28 mouse cellular contexts compared by ENCODE assay signal in the genomic region with DNA sequence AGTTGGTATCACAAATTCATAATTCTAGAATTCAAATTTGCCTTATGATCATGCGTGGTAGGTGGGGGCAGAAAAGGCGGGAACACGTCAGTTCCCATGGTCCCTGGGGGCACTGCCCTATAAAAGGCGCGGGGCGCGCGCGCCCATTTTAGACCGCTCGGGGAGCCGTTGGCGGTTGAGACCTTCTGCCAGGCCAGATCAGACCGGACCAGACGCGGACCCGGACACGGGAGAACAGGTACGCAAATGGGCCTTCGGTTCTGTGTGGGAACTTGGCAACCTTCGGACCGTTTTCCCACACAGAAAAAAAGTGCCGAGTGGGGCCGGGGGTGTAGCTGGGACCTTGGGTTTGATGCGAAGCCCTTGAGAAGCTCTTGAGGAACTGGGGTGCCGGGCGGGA. TPM values are rescaled to one million over a fixed set of nuclear protein-coding genes. Genes with fewer than 3 reads are reported as not detected.
DNase-seq lines count a peak whose midpoint lies in the region; ATAC-seq and TF ChIP-seq lines count a peak whose summit lies in the region.
"Had no signal": no experiment of that assay in that cellular context is flagged by ENCODE, and none has a peak within 500 bp of the region (broad histone marks: within the 10 kb centered on the region; RNA-seq: fewer than 3 reads in every experiment).

No protein-coding gene starts in this region.

- intact Hi-C loops in heart, postnatal 25 days (cut with DNase I): no loop called here

- H3K4me2 ChIP-seq in forebrain, embryonic 15.5 days (replicated peaks): no peak overlapping the region
- no peak overlapping the region for H3K4me2 ChIP-seq in forebrain, embryonic 14.5 days (ENCODE audit: low read length)
- H3K4me2 ChIP-seq: embryonic facial prominence, embryonic 12.5 days; embryonic facial prominence, embryonic 15.5 days; forebrain, embryonic 13.5 days; heart, embryonic 12.5 days; heart, embryonic 15.5 days; hindbrain, embryonic 14.5 days had no signal

- H3K4me3 ChIP-seq in ES-Bruce4 (ENCODE audit: low read depth, low read length): peak overlapping the region; percentile 40
- peak overlapping the region; percentile 46 to 64 for H3K4me3 ChIP-seq in ES-E14 (ENCODE audit: insufficient read depth in 1 of 2, low read depth in 1 of 2, low read length in 2 of 2, poor library complexity in 1 of 2, severe bottlenecking in 1 of 2)
- peak overlapping the region; percentile 72 for H3K4me3 ChIP-seq in testis, adult 2 months (ENCODE audit: control insufficient read depth, low read depth, low read length)
- no peak overlapping the region for H3K4me3 ChIP-seq in forebrain, embryonic 15.5 days
- H3K4me3 ChIP-seq in forebrain, embryonic 14.5 days (ENCODE audit: low read depth, low read length): no peak overlapping the region
- H3K4me3 ChIP-seq: embryonic facial prominence, embryonic 12.5 days; embryonic facial prominence, embryonic 15.5 days; forebrain, embryonic 13.5 days; heart, embryonic 12.5 days; heart, embryonic 15.5 days had no signal

- H3K4me1 ChIP-seq in ES-Bruce4 (ENCODE audit: control insufficient read depth, insufficient read depth, low read length) (no peaks in the 10 kb centered on the region), ES-E14 (ENCODE audit: control insufficient read depth in 2 of 2, insufficient read depth in 2 of 2, low read length in 2 of 2, poor library complexity in 1 of 2) (no peaks in the 10 kb centered on the region)
- no peaks in the 10 kb centered on the region for H3K4me1 ChIP-seq in testis, adult 2 months (ENCODE audit: control insufficient read depth, insufficient read depth, low read length)
- no peaks in the 10 kb centered on the region for H3K4me1 ChIP-seq in forebrain, embryonic 15.5 days
- no peaks in the 10 kb centered on the region for H3K4me1 ChIP-seq in forebrain, embryonic 14.5 days (ENCODE audit: control insufficient read depth, insufficient read depth, low read length)
- H3K4me1 ChIP-seq: embryonic facial prominence, embryonic 12.5 days; embryonic facial prominence, embryonic 15.5 days; forebrain, embryonic 13.5 days; heart, embryonic 12.5 days; heart, embryonic 15.5 days had no signal

- no peaks in the 10 kb centered on the region for H3K9me3 ChIP-seq in ES-Bruce4 (replicated peaks; ENCODE audit: control insufficient read depth, insufficient read depth, low read length, poor library complexity, severe bottlenecking)
- H3K9me3 ChIP-seq in ES-E14 (ENCODE audit: control insufficient read depth, insufficient read depth, low read depth, low read length): no peaks in the 10 kb centered on the region
- 0 out of 2 replicates have a peak, but pooled peaks cover 6% of the 10 kb centered on the region for H3K9me3 ChIP-seq in forebrain, embryonic 15.5 days
- H3K9me3 ChIP-seq in forebrain, embryonic 14.5 days (replicated peaks; ENCODE audit: control insufficient read depth, low read length): peaks cover 11% of the 10 kb centered on the region; the same call in 1 of the 2 replicates
- H3K9me3 ChIP-seq: heart, embryonic 15.5 days had no signal

- WGBS in forebrain, embryonic 15.5 days: 94% methylated on average over 27 of the region's 27 CpGs
- WGBS in forebrain, embryonic 14.5 days: 94% methylated on average over 27 of the region's 27 CpGs

- no peak for TF ChIP-seq CTCF in ES-Bruce4 (IDR thresholded peaks at IDR 0.05; ENCODE audit: low read depth, low read length)
- no peak for TF ChIP-seq CTCF in testis, adult 2 months (IDR thresholded peaks at IDR 0.05; ENCODE audit: control insufficient read depth, insufficient read depth, insufficient replicate concordance, low read depth, low read length)

- ATAC-seq in forebrain, embryonic 15.5 days (replicated peaks): no peak
- ATAC-seq in forebrain, embryonic 14.5 days: no peak
- ATAC-seq: CD4-positive, CD25-positive, alpha-beta regulatory T cell, adult 4 months; forebrain, embryonic 13.5 days; hindbrain, postnatal 0 days; inflammation-experienced regulatory T-cells, adult 6 months; intestine, embryonic 16.5 days had no signal

- H3K9ac ChIP-seq in ES-Bruce4 (ENCODE audit: low read depth, poor library complexity, severe bottlenecking) (no peak overlapping the region), ES-E14 (ENCODE audit: insufficient read depth, low read depth, low read length, poor library complexity, severe bottlenecking) (no peak overlapping the region; the same call in 1 of the 2 replicates)
- no peak overlapping the region for H3K9ac ChIP-seq in forebrain, embryonic 15.5 days (replicated peaks)
- no peak overlapping the region for H3K9ac ChIP-seq in forebrain, embryonic 14.5 days (ENCODE audit: low read length)
- H3K9ac ChIP-seq: embryonic facial prominence, embryonic 12.5 days; embryonic facial prominence, embryonic 15.5 days; forebrain, embryonic 13.5 days; heart, embryonic 12.5 days; heart, embryonic 15.5 days; hindbrain, embryonic 14.5 days had no signal

- peaks cover 8% of the 10 kb centered on the region for H3K27me3 ChIP-seq in ES-Bruce4 (ENCODE audit: control insufficient read depth, insufficient read depth, low read length, poor library complexity, severe bottlenecking)
- no peaks in the 10 kb centered on the region for H3K27me3 ChIP-seq in testis, adult 2 months (ENCODE audit: control insufficient read depth, insufficient read depth, low read length)
- no peaks in the 10 kb centered on the region for H3K27me3 ChIP-seq in forebrain, embryonic 15.5 days
- no peaks in the 10 kb centered on the region for H3K27me3 ChIP-seq in forebrain, embryonic 14.5 days (replicated peaks; ENCODE audit: control insufficient read depth, insufficient read depth, low read length)
- H3K27me3 ChIP-seq: embryonic facial prominence, embryonic 12.5 days; embryonic facial prominence, embryonic 15.5 days; forebrain, embryonic 13.5 days; heart, embryonic 12.5 days; heart, embryonic 15.5 days had no signal

- TF ChIP-seq EP300 in ES-Bruce4 (IDR thresholded peaks at IDR 0.05; ENCODE audit: insufficient read depth, low read depth, low read length): no peak

- no peak for DNase-seq in ES-E14 (ENCODE audit: low read depth, low spot score)
- DNase-seq in forebrain, embryonic 14.5 days (ENCODE audit: low spot score): no peak
- no peak for DNase-seq in heart, postnatal 25 days (ENCODE audit: low spot score)
- DNase-seq: adrenal gland, adult 2 months; adrenal gland, postnatal 14 days; cerebellum, adult 11 months; cerebellum, adult 2 months; cerebellum, adult 9-11 months; cerebellum, postnatal 25 days; gastrocnemius, postnatal 25 days; heart, postnatal 10 days; heart, postnatal 4 days; kidney, adult 18-20 months had no signal

- H3K36me3 ChIP-seq in ES-Bruce4 (ENCODE audit: control insufficient read depth, insufficient read depth, low read length, poor library complexity, severe bottlenecking) (no peaks in the 10 kb centered on the region), ES-E14 (ENCODE audit: control insufficient read depth, insufficient read depth, low read length, poor library complexity, severe bottlenecking) (no peaks in the 10 kb centered on the region)
- no peaks in the 10 kb centered on the region for H3K36me3 ChIP-seq in testis, adult 2 months (ENCODE audit: control insufficient read depth, insufficient read depth, low read length)
- H3K36me3 ChIP-seq in forebrain, embryonic 15.5 days: no peaks in the 10 kb centered on the region
- H3K36me3 ChIP-seq in forebrain, embryonic 14.5 days (ENCODE audit: control insufficient read depth, insufficient read depth, low read length): no peaks in the 10 kb centered on the region
- H3K36me3 ChIP-seq: embryonic facial prominence, embryonic 12.5 days; embryonic facial prominence, embryonic 15.5 days; heart, embryonic 12.5 days; heart, embryonic 15.5 days had no signal

- TF ChIP-seq POLR2A in ES-Bruce4 (IDR thresholded peaks at IDR 0.05; ENCODE audit: insufficient read depth, low read length): no peak
- peak; percentile 78 for TF ChIP-seq POLR2A in testis, adult 2 months (IDR thresholded peaks at IDR 0.05; ENCODE audit: control insufficient read depth, low read depth, low read length)

- no peak overlapping the region for H3K27ac ChIP-seq in ES-Bruce4 (ENCODE audit: insufficient read depth, low read length)
- H3K27ac ChIP-seq in ES-E14 (ENCODE audit: insufficient read depth, low read depth, low read length, poor library complexity, severe bottlenecking): no peak overlapping the region
- H3K27ac ChIP-seq in testis, adult 2 months (ENCODE audit: control insufficient read depth, insufficient read depth, low read depth, low read length): peak overlapping the region; percentile 95
- H3K27ac ChIP-seq in forebrain, embryonic 15.5 days (replicated peaks): no peak overlapping the region
- H3K27ac ChIP-seq in forebrain, embryonic 14.5 days (ENCODE audit: low read depth, low read length): no peak overlapping the region
- H3K27ac ChIP-seq: embryonic facial prominence, embryonic 12.5 days; embryonic facial prominence, embryonic 15.5 days; forebrain, embryonic 13.5 days; heart, embryonic 15.5 days; hindbrain, embryonic 14.5 days; hindbrain, postnatal 0 days had no signal

- in situ Hi-C loops in ES-E14 (cut with MboI; ENCODE audit: low sequenced_read_pairs in 2 of 2, unreplicated experiment in 2 of 2): no loop called here

TF ChIP-seq in ES-E14, 5 proteins besides CTCF, POLR2A, EP300 and RAD21:
- TF ChIP-seq ZNF384 (IDR thresholded peaks at IDR 0.05; ENCODE audit: low read depth, low read length): no peak
- no peak for TF ChIP-seq HCFC1 (IDR thresholded peaks at IDR 0.05; ENCODE audit: borderline replicate concordance, insufficient read depth, low read length)
- TF ChIP-seq CHD2 (IDR thresholded peaks at IDR 0.05; ENCODE audit: low read depth, low read length): no peak

RNA-seq across cellular contexts. Expression of gene Cxcr3, which starts 38.4 kb away (rescaled TPM):
- polyA plus RNA-seq in ES-Bruce4 (2011; ENCODE audit: insufficient read depth, insufficient read length, low read depth, missing spikeins): not detected in 2 replicates
- not detected in 2 replicates for total RNA-seq in ES-E14 (2012; rRNA removed)
- polyA plus RNA-seq in testis, adult 2 months (2012; rRNA removed): 0.13 and 0.16 TPM in 2 replicates
- 0.22 TPM in 1 of 2 replicates, not detected in the other for polyA plus RNA-seq in forebrain, embryonic 15.5 days (2015; fragmentation: Nextera tagmentation; extraction: Ambion mirVana)
- polyA plus RNA-seq in forebrain, embryonic 14.5 days (2014; fragmentation: Nextera tagmentation; extraction: Ambion mirVana): 0.17 TPM in 1 of 2 replicates, not detected in the other
- total RNA-seq in heart, postnatal 25 days (2021): under 1 TPM in 1 of 2 experiments, not detected in 1; 0.25 TPM
- total RNA-seq: gastrocnemius, adult 8-10 months had no signal
- polyA plus RNA-seq: C2C12; embryonic facial prominence, embryonic 12.5 days; hindbrain, embryonic 14.5 days had no signal

RNA-seq across cellular contexts. Expression of gene Ogt, which starts 55.8 kb away (rescaled TPM):
- 303 and 324 TPM in 2 replicates for polyA plus RNA-seq in ES-Bruce4 (2011; ENCODE audit: insufficient read depth, insufficient read length, low read depth, missing spikeins)
- 76.5 and 99.5 TPM in 2 replicates for total RNA-seq in ES-E14 (2012; rRNA removed)
- polyA plus RNA-seq in testis, adult 2 months (2012; rRNA removed): 21.0 and 24.0 TPM in 2 replicates
- 231 and 232 TPM in 2 replicates for polyA plus RNA-seq in forebrain, embryonic 15.5 days (2015; fragmentation: Nextera tagmentation; extraction: Ambion mirVana)
- 204 and 254 TPM in 2 replicates for polyA plus RNA-seq in forebrain, embryonic 14.5 days (2014; fragmentation: Nextera tagmentation; extraction: Ambion mirVana)
- total RNA-seq in heart, postnatal 25 days (2021): 10 to 100 TPM; 56.0 to 62.5 TPM

Comparison
In these comparisons a context has a peak if more than half of its experiments do, and no peak if none do; other contexts are left out.
1. H3K4me3 ChIP-seq: peak in ES-Bruce4 (single experiment), ES-E14 (2 of 2) and testis, adult 2 months (single experiment); none in forebrain, embryonic 15.5 days (single experiment) and forebrain, embryonic 14.5 days (single experiment).